Mouse (Mus musculus) liver, adult 2 months (tissue): ENCODE results near the gene Pole4. TPM values are rescaled to one million over a fixed set of nuclear protein-coding genes. Genes with fewer than 3 reads are reported as not detected.
A peak's percentile ranks its signal among the peaks of the same experiment; 100 is the strongest.

Source experiments
- DNase-seq: peaks from one replicate; pipeline ENCODE4 v3.0.0-alpha.2; 2011; ENCODE audit warnings: low read depth, low spot score; ENCODE audit errors: extremely low read depth
- H3K27ac ChIP-seq: fragments of 200-500 bp; replicated peaks from 2 replicates; pipeline ENCODE4 v1.5.1; 2012; ENCODE audit warnings: low read depth, mild to moderate bottlenecking, control low read depth, inconsistent platforms, low read length; ENCODE audit not compliant: insufficient read depth
- H3K27me3 ChIP-seq: fragments of 200-500 bp; 2 replicates; pipeline ENCODE4 v1.6.1; 2012; ENCODE audit warnings: mild to moderate bottlenecking, moderate library complexity, low read length, inconsistent platforms; ENCODE audit not compliant: control insufficient read depth, insufficient read depth
- H3K36me3 ChIP-seq: fragments of 200-500 bp; 2 replicates; pipeline ENCODE4 v1.6.1; 2012; ENCODE audit warnings: low read length, inconsistent platforms; ENCODE audit not compliant: control insufficient read depth, insufficient read depth
- H3K4me1 ChIP-seq: fragments of 200-500 bp; 2 replicates; pipeline ENCODE4 v1.6.1; 2011; ENCODE audit warnings: low read length; ENCODE audit not compliant: control insufficient read depth, insufficient read depth
- H3K4me3 ChIP-seq: fragments of 200-500 bp; 2 replicates; pipeline ENCODE4 v1.5.1; 2011; ENCODE audit warnings: low read depth, mild to moderate bottlenecking, control low read depth, low read length, moderate library complexity; ENCODE audit not compliant: insufficient read depth
- H3K79me2 ChIP-seq: fragments of 200-500 bp; 2 replicates; pipeline ENCODE4 v1.6.1; 2012; ENCODE audit warnings: inconsistent platforms, mild to moderate bottlenecking, low read length, moderate library complexity; ENCODE audit not compliant: control insufficient read depth, insufficient read depth
- H3K9ac ChIP-seq: fragments of 200-500 bp; 2 replicates; pipeline ENCODE4 v1.6.1; 2012; ENCODE audit warnings: low read depth, mild to moderate bottlenecking, control low read depth, inconsistent platforms, low read length
- CTCF ChIP-seq: fragments of 200-500 bp; IDR thresholded peaks from 2 replicates; pipeline ENCODE4 v1.5.1; 2011; ENCODE audit warnings: low read depth, low read length, control low read depth
- POLR2A ChIP-seq: fragments of 200-500 bp; IDR thresholded peaks from 2 replicates; pipeline ENCODE4 v1.6.1; 2011; ENCODE audit warnings: low read length, control low read depth; ENCODE audit not compliant: insufficient read depth; ENCODE audit errors: extremely low read depth
- WGBS: fragments of 180-500 bp; shearing (Covaris S2); methylation state at CpG from one replicate; pipeline ENCODE4 v1.1.7; 2018; 5-methylcytosine and 5-hydroxymethylcytosine counted together
- polyA plus RNA-seq: library from polyadenylated mRNA; depleted of rRNA; stranded (reverse); fragments of >200 nt; gene quantifications from 2 replicates; pipeline ENCODE4 v1.2.3, GENCODE M21; 2012; rRNA removed
- total RNA-seq: library from RNA; depleted of rRNA; stranded (reverse); fragments of >200 nt; gene quantifications from 2 replicates; pipeline ENCODE4 v1.2.3, GENCODE M21; 2014; rRNA removed

Gene Pole4
- total RNA-seq (23.7 and 24.8 TPM in 2 replicates), polyA plus RNA-seq (12.2 and 21.5 TPM in 2 replicates)

- Histone ChIP-seq H3K36me3 (no peaks in the 10 kb centered on the region), H3K9ac (no peak within 1 kb of the TSS), H3K27me3 (no peaks in the 10 kb centered on the region), H3K27ac (no peak within 1 kb of the TSS), H3K79me2 (no peaks in the 10 kb centered on the region), H3K4me1 (no peaks in the 10 kb centered on the region), H3K4me3 (no peak within 1 kb of the TSS)
- WGBS: 74% methylated on average over 5 of the region's 5 CpGs
- TF ChIP-seq CTCF (no peak), POLR2A (no peak)
- no peak for DNase-seq
Observed at GRCm38 (mm10) chr6:82705221-82705620, at the start of gene Pole4. TSS of gene Pole4 (minus strand) at chr6:82705365.

DNA sequence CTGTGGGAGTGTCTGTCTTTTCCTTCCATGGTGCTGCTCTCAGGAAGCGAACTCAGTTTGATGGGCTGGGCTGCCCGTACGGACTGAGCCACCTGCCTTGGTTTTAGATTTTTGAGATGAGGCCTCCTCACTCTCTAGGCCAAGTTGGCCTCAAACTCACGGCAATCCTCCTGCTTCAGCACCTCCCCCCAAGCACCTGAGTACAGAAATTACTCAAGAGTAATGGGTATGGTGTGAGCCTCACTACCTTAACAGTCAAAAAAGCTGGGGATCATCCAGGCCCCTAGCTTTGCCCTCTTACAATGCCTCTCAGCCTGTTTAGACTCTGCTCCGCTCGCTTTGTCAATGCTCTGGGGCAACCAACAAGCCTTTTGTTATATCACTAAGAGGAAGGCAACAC is 49.6 kb upstream of the Pole4 start:
- H3K9ac ChIP-seq: no peak overlapping the region
- no peak for TF ChIP-seq POLR2A
- no peak for TF ChIP-seq CTCF
- H3K4me3 ChIP-seq: no peak overlapping the region
- peaks cover 4% of the 10 kb centered on the region; the same call in 1 of the 2 replicates for H3K4me1 ChIP-seq
- no peaks in the 10 kb centered on the region for H3K79me2 ChIP-seq
- no peak for DNase-seq
- no peaks in the 10 kb centered on the region for H3K27me3 ChIP-seq
- 95% methylated on average over 6 of the region's 6 CpGs for WGBS
- no peaks in the 10 kb centered on the region for H3K36me3 ChIP-seq
- no peak overlapping the region for H3K27ac ChIP-seq

- TF ChIP-seq CTCF (0 out of 2 replicates have a peak, but pooled peaks have one; percentile 13), POLR2A (no peak)
- Histone ChIP-seq H3K27me3 (no peaks in the 10 kb centered on the region), H3K4me3 (no peak overlapping the region), H3K9ac (no peak overlapping the region), H3K27ac (no peak overlapping the region), H3K79me2 (no peaks in the 10 kb centered on the region), H3K4me1 (peaks cover 4% of the 10 kb centered on the region; the same call in 1 of the 2 replicates), H3K36me3 (no peaks in the 10 kb centered on the region)
- WGBS: 67% methylated on average over 14 of the region's 14 CpGs
- DNase-seq: no peak
Observed at GRCm38 (mm10) chr6:82753638-82754361, 48.6 kb upstream of the Pole4 start.

DNA sequence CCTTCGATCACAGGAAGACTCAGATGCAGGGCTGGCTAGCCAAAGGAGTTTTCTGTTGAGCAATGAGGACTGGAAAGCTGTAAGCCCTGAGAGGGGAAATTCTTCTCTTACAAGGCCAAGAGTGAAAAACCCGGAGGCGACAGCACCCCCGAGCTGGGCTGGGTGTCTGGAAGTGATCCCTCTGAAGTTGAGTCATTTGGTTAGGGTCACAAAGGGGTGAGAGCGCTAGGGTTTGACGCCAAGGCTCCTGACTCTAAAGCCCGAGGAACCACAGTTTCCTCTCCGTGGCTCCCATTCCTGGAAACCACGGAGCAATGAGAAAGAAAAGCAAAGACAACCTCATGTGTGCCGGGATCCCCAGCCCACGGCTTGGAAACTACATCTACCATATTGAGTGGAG is 47.9 kb upstream of the Pole4 start:
- Histone ChIP-seq H3K9ac (no peak overlapping the region), H3K27me3 (no peaks in the 10 kb centered on the region), H3K79me2 (no peaks in the 10 kb centered on the region), H3K27ac (no peak overlapping the region), H3K36me3 (no peaks in the 10 kb centered on the region), H3K4me1 (peaks cover 4% of the 10 kb centered on the region; the same call in 1 of the 2 replicates), H3K4me3 (no peak overlapping the region)
- TF ChIP-seq POLR2A: no peak
- 67% methylated on average over 11 of the region's 11 CpGs for WGBS
- DNase-seq: no peak

- DNase-seq: no peak
- peaks cover 4% of the 10 kb centered on the region; the same call in 1 of the 2 replicates for H3K4me1 ChIP-seq
- 90% methylated on average over 7 of the region's 7 CpGs for WGBS
- H3K27me3 ChIP-seq: no peaks in the 10 kb centered on the region
- no peak overlapping the region for H3K9ac ChIP-seq
- TF ChIP-seq CTCF (no peak), POLR2A (no peak)
- no peak overlapping the region for H3K4me3 ChIP-seq
- H3K36me3 ChIP-seq: no peaks in the 10 kb centered on the region
- H3K79me2 ChIP-seq: no peaks in the 10 kb centered on the region
- no peak overlapping the region for H3K27ac ChIP-seq
Observed at GRCm38 (mm10) chr6:82751791-82752190, 46.6 kb upstream of the Pole4 start.

DNA sequence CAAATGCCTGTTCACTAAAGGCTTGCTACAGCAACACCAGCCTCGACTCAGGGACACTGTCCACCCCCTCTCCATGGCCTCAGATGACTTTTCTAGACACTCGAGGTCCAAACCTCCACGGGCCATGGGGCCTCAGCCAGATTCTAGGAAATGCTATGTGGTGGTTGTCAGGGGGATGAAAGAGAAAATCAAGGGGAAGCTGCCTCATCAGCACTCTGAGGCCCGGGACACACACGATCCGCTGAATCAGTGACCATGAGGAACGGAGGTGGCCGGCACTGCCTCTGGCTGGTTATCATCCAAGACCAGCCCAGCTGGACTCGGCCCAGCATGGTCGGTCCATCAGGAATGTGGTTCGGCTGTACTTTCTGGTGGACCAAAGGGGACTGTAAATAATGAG is 45.9 kb upstream of the Pole4 start:
- H3K4me3 ChIP-seq: no peak overlapping the region
- no peak for DNase-seq
- TF ChIP-seq CTCF (no peak), POLR2A (no peak)
- 68% methylated on average over 11 of the region's 11 CpGs for WGBS
- no peaks in the 10 kb centered on the region for H3K36me3 ChIP-seq
- H3K4me1 ChIP-seq: peaks cover 4% of the 10 kb centered on the region; the same call in 1 of the 2 replicates
- H3K27me3 ChIP-seq: no peaks in the 10 kb centered on the region
- H3K9ac ChIP-seq: no peak overlapping the region
- no peak overlapping the region for H3K27ac ChIP-seq
- no peaks in the 10 kb centered on the region for H3K79me2 ChIP-seq
